Mouse (Mus musculus) adrenal gland, adult 18-20 months (tissue): ENCODE measurements around the gene Gm49393. TPM values are rescaled to one million over a fixed set of nuclear protein-coding genes. Genes with fewer than 3 reads are reported as not detected.
A peak's percentile ranks its signal among the peaks of the same experiment; 100 is the strongest.
"Not testable (repeated sequence)": the region's sequence is repeated elsewhere in the genome, so short reads cannot be mapped to it uniquely, and the experiment has no call there.

ENCODE experiments used
- DNase-seq, 2 experiments: peaks; one replicate each; pipeline ENCODE4 v3.0.0; 2021 to 2022; ENCODE audit warnings: low spot score in 2 of 2
- long read RNA-seq, 2 experiments: library from polyadenylated mRNA; stranded (forward); transcript quantifications; one replicate each; pipeline ENCODE4 v2.0.0; 2021
- total RNA-seq, 2 experiments: library from RNA; stranded (reverse); gene quantifications; 1 replicate in 1 of 2; 2 replicates in 1 of 2; pipeline ENCODE4 v1.2.3; 2021

The Gm49393 gene
- not detected for total RNA-seq
- long read RNA-seq, experiment 1, result 0 reads
- long read RNA-seq, experiment 2, result 0 reads

DNA sequence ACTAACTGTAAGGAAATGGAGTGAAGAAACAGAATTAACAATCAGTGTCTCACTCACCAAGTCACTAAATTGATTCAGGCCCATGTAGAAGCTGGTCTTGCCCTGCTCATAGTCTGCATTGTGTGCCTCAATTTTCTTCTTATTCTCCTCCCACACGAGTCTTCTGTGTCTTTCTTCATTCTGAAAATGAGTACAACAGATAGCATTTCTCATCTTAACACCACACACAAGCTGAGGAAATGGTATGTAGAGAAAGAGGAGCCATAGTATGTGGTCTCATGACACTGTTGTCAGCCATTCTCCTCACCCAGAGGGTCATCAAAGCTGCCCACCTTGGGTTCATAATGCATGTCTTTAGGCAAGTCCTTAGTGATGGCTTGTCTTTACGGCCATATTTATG lies at the start of gene Gm49393:
Gene Gm49393 (minus strand): TSS at position 101 of the 400 bp plus-strand sequence.
- DNase-seq, result not testable (repeated sequence)

- DNase-seq, result not testable (repeated sequence)
Observed at GRCm38 (mm10) chr13:60972319-60972718, 36.9 kb upstream of the Gm49393 start.

- DNase-seq, result not testable (repeated sequence)
Observed at GRCm38 (mm10) chr13:60963985-60964384, 28.6 kb upstream of the Gm49393 start.

DNA sequence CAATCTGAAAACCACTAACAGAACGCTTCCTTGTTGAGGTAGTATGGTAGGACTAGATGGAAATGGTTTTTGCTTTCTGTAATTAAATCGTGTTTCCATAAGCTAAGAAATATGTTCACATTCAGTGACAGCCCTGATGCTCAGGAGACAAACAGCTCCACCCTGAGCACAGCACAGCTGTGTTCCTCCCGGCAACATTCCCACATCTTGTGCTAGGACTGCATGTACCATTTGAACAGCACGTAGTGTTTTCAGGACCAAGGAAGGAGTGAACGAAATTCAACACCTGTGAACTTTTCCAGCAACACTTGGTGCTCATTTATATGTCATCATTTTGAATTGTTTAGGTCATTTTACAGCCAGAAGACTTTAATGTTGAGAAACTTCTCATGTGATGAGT lies 26.3 kb upstream of the Gm49393 start:
- no peak for DNase-seq

GRCm38 (mm10) chr13:60941884-60942283 lies 6.5 kb upstream of the Gm49393 start, which contains the start of gene Tpbpa:
TSS of gene Tpbpa (minus strand) at chr13:60941984.
- DNase-seq, result not testable (repeated sequence)

- DNase-seq, result peak in 1 of 2 experiments; percentile 26
Observed at GRCm38 (mm10) chr13:60936500-60936901, 1.1 kb upstream of the Gm49393 start, which contains the start of the genes Gm49391 and Ctla2a. TSS of gene Gm49391 (minus strand) at chr13:60936571. TSS of gene Ctla2a (minus strand) at chr13:60936625.

GRCm38 (mm10) chr13:60904780-60905179 lies 30.6 kb downstream of the Gm49393 start, which contains the start of gene Tpbpb:
TSS of gene Tpbpb (minus strand) at chr13:60904880.
- DNase-seq, result not testable (repeated sequence)

GRCm38 (mm10) chr13:60897328-60897727 lies 38.1 kb downstream of the Gm49393 start, which contains the start of gene Ctla2b:
TSS of gene Ctla2b (minus strand) at chr13:60897447.
- DNase-seq, result peak in 1 of 2 experiments; percentile 34

DNA sequence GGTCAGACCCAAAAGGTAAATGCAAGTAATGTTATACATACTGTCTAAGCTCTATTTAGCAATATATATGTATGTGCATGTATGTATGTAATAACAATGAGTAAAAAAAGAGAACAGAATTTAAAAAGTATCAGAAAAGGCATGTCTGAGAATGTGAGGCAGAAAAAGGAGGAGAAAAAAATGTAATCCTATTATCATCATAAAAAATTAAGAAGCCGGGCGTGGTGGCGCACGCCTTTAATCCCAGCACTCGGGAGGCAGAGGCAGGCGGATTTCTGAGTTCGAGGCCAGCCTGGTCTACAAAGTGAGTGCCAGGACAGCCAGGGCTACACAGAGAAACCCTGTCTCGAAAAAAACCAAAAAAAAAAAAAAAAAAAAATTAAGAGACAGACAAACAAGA lies 38.6 kb downstream of the Gm49393 start, which contains the start of gene Gm49392:
Gene Gm49392 (minus strand): TSS at position 101 of the 400 bp plus-strand sequence.
- DNase-seq, result not testable (repeated sequence)

DNA sequence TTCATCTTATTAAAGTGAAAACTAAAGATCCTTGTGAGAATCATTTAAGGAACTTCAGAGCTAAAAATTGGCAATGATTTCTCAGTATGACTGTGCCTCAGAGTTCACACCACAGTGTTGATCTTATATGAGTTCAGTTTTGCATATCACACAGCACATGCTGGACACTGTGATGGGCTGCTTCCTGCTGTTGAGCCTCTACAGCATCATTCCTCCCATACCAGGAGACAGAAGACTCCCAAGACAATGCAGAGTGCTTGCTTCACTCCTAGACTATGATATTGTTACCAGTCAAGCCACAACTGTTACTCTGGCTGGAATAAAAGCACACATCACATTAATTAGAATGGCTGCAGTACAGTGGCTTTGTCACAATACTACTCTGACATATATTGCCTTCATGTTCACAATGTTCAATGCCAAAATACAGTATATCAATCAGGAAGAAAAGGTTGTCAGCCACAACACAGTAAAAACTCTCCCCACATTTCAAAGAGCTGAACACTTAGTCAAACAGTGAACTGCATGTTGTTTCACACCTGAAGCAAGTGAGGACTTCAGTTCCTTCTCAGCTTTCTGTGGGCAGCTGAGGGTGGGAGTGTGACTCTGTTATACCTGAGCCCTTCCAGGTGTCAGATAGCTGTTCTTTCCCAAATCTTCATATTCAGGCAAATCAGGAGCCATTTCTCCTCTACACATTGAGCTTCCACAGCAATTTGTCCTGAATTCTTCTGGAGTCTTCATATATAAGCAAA lies 39.8 kb downstream of the Gm49393 start:
- DNase-seq, result no peak

DNA sequence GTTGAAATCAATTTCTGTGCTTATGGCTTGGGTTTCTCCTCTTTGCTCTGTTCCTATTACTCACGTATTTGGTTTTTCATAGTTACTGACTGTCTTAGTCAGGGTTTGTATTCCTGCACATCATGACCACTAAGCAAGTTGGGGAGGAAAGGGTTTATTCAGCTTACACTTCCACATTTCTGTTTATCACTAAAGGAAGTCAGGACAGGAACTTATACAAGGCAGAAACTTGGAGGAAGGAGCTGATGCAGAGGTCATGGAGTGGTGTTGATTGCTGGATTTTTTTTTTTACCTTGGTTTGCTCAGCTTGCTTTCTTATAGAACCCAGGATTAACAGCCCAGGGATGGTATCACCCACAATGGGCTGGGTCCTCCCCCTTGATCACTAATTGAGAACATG lies 43.1 kb downstream of the Gm49393 start:
- no peak for DNase-seq

DNA sequence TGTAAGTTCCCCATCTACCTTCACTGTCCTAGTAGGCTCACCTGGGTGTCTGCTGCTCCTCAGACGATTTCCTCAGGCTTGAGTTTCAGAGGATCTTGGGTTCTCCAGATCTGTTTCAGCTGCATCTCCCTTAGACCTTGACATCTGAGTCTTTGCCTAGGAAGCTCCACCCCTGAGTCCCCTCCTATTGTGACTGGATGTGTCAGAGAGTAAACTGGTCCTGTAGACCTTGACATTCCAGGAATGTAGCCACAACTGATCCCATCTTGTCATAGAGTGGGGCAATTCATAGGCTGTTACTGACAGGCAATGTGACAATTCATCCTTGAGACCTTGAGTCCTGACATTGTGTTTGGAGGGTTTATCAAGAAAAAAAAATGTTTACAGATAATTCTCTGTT lies 71.1 kb downstream of the Gm49393 start, which contains the start of gene 4930486L24Rik:
Gene 4930486L24Rik (minus strand): TSS at position 195 of the 400 bp plus-strand sequence.
- peak in 1 of 2 experiments; percentile 17 for DNase-seq

DNA sequence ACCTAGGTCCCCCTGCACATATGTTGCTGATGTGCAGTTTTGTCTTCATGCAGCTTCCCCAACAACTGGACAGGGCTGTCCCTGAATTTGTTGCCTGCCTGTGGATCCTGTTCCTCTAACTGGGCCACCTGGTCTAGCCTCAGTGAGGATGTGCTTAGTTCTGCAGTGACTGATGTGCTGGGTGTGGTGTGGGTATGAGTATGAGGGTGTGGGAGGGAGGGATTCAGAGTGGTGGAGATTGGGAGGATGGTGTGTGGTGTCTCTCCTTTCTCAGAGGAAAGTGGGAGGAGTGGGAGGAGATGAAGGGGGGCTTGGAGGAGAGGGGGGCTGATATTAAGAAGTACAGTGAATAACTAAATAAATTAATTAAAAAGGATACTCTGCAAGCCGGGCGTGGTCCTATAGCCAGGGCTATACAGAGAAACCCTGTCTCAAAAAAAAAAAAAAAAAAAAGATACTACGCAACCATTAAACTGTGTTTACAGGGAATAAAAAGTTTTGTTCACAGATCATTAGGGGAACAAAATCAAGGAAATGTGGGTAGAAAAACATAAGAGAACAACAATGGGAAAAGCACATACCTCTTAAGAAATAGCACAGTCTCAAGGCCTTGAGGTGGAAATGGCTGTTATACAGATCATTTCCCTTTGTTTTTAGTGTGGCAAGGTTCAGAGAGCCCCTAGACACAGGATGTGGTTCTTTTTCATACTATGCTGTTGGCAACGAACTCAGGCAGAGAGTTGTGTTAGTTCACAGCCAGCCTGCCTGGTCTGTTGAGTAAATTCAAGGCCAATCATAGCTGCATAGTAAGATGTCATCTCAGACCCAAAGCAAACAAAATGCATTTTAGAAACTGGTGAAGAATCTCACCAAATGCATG lies 86.9 kb downstream of the Gm49393 start:
- no peak for DNase-seq

DNA sequence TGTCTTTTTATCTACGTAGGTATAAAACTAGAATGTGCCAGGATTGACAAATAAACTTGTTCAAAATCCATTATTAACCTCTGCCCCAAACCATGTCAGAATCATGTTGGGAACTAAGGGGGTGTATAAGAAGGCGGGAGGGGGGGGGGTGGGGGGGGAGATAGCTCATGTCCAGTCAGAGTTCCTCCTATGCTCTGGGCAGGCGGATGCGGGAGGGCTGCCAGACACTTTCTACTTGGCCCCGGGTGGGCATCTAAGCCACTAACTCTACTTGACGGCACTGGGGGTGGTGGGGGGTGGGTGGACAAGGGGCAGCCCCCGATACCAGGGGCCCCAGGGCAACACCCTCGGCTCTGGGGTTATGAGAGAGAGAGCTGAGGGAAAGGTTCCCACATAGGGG lies 92.2 kb downstream of the Gm49393 start:
- DNase-seq, result no peak

DNA sequence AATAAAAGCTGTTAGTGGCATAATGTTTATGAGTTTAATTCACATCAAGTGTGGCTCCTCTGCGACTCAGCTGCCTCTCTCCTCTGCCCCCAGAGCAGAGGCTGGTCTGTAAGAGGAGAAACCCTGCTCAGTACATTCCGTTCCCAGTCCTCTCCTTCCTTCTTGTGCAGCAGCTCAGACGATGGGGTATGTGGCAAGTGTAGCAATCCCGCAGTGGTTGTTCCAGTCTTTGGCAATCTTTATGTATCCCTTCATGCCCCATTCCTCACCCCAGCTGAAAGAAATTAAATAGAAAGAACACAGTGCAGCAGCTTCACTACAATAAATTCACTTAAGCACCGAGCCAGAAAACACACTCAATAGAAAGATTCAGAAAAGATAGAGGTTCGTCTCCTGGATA lies 92.7 kb downstream of the Gm49393 start:
- no peak for DNase-seq

DNA sequence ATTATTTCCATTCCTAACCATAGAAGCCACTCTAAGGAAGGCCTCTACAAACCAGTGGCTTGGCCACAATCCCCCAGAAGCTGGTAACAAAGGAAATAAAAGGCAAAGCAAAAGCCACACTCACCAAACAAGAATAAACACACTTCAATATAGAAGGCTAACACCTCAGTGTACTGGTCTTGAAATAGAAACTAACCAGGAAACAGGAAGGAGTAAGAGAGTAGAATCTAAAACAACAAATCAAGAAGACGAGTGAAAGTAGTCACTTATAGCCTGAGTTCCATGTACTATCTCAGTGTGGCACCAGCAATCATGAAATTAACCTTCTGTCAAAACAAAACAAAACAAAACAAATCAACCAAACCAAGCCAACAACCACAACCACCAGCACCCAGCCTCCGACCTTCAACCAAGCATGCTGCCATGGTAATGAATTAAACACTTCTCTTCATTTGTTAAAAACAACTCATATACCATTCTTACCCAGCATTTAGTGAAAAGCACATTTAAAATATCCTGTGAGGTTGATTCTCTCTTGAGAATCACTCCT lies 96.0 kb downstream of the Gm49393 start:
- DNase-seq, result no peak

DNA sequence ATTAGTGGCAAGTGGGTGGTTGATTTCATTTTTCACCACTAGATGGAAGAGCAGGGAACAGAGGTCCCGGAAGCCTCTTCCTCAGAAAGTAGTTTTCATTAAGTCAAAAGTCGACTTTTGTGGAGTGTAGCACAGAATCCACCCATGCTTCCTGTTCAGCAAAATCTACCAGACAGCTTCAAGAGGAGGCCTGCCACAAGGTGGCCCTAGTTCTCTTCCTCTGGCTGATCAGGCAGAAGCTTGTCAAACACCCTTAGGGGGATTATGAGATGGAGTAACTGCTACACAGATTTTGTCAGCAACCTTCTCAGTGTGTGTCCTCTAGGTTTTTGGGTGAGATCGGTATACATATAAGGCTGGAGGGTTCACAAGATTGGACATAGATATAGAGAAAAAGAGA lies 109.3 kb downstream of the Gm49393 start:
- DNase-seq, result no peak

GRCm38 (mm10) chr13:60820486-60821175 lies 114.8 kb downstream of the Gm49393 start:
- no peak for DNase-seq

GRCm38 (mm10) chr13:60819469-60819868 lies 115.9 kb downstream of the Gm49393 start:
- DNase-seq, result peak; percentile 17 to 42

GRCm38 (mm10) chr13:60813722-60814121 lies 121.7 kb downstream of the Gm49393 start:
- DNase-seq, result no peak
